Mouse (Mus musculus) kidney, postnatal 14 days (tissue): ENCODE data around the gene Traf1.

ENCODE experiments used
- DNase-seq: peaks from one replicate; pipeline ENCODE4 v3.0.0; 2022; ENCODE audit warnings: mixed read lengths

The Traf1 gene

DNA sequence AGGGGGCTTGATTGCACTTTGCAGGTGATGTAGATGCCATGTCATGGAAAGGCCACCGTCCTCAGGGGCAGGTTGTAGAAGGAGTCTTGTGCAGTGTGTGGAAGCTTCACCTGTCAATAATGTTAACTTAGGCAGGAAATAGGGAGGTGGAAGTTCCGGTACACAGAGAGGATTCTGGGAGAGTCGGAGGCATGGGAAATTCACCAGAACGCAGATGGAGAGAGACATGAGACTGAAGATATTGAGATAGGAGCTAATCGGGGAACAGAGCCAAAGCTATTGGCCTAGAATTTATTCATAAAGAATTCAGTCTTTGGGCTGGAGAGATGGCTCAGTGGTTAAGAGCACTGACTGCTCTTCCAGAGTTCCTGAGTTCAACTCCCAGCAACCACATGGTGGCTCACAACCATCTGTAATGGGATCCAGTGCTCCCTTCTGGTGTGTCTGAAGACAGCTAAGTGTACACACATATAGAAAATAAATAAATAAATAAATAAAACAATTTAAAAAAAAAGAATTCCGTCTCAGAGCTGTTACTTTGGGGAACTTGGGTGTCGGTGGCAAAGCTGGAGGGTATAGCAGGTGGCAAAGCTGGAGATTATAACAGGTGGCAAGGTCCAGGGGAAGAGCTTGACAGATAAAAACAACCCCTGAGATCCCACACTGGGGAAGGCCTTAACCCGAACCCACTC lies 4.8 kb upstream of the Traf1 start:
- DNase-seq = no peak

DNA sequence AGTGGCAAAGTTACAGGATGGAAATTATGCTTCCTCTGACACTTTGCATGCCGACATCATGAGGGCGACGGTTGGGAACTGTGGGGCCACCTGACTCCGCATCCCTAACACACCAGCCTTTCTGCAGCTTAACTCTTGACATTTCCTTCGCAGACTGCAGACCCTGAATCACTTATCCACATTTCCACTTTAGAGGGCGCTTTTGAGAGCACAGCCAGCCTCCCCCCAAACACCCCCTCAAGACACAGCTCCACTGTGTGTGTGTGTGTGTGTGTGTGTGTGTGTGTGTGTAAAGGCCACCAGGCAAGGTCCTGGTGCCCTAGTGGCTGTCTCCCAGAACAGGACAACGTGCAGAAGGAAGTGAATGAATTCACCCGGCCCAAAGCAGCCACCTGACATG lies 4.2 kb upstream of the Traf1 start:
- DNase-seq = no peak

DNA sequence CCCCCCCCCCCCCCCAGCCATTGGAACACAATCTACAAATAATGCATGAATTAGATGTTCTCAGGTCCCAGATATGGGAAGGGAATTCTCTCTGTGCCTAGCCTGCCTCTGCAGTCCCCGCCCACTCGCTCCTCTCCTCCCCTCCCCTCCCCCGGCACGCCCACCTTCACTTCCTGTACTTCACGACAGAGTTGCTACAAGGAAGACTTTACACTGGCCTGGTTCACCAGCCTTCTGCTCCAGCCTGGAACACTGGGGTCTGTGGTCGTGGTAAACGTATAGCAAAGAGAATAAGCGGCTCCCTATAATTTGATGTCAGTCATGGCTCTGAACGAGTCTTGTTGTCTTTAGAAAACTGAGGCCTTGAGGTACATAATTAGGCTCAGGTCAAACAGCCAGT lies 3.7 kb upstream of the Traf1 start:
- peak; percentile 43 for DNase-seq

DNA sequence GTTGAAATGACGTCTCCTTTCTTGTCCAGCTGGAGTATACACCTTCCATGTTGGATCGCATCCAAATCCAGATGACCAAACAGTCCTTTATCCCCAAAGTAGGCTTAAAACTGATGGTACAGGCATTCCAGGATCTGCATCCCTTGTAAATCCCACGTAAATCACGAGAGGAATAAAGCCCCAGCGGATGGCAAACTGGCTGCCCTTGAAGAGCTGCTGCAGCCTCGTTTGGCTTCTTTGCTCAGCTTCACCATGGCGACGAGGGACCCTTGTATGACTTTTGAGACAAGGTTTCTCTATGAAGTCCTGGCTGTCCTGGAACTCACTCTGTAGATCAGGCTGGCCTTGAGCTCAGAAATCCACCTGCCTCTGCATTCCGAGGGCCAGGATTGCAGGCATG lies 3.1 kb upstream of the Traf1 start:
- no peak for DNase-seq

DNA sequence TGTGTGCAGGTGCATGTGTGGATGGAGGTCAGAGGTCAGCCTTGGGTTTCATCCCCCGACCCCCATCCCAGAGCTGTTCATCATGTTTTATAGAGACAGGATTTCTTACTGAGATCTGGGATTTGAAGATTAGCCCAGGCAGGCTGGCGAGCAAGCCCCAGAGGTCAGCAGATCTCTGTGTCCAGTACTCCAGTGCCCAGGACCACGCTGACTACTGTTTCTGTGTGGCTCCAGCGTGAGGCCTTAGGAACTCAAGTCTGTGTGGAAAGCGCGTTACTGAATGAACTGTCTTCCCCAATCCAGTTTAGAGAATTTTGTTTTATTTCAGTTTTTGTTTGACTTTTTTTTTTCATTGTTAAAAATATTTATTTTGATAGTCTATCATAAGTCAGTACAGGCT lies 2.7 kb upstream of the Traf1 start:
- no peak for DNase-seq

DNA sequence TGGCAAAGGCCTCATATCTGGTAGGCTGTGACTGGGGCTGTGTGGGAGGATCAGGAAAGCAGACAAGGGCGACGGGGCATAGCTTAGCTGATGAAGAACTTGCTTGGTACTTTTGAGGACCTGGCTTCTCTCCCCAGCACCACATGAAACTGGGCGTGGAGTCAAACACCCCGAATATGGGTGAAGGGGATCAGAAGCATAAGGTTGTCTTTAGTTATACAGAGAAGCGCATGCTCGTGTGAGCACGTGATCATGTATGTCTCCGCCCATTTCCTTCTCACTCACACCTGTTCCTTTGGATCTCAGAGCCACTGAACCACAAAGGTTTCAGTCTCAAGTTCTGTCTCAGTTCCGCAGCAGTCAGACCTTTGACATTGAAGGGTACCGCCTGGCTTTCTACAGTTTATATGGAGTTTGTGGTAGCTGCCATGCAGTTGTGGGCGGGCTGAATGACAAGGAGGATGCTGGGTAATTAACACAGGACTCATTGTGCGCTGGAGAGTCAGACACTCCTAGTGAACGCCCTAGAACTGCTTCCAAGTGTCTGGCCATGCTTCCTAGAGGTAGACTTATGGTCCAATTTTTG lies 1.9 kb upstream of the Traf1 start:
- DNase-seq = peak; percentile 27

DNA sequence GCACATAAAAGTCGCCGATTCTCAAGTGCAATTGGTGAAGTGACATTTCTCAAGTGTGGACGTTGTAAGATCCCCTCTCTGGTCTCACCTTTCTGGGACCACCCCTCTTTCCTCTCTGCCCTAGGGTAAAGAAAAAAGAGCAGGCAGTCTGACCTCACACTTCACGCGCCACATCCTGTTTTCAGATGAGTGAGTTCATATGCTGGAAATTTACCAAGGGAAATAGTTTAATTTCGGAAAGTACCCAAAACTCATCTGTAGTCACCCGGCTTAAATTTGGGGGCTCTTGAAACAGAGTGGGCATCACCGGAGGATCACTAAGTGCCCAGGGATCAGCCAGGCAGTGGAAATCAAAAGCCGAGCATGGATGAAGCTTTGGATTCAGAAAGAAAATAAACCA lies 1.3 kb upstream of the Traf1 start:
- peak; percentile 28 for DNase-seq

DNA sequence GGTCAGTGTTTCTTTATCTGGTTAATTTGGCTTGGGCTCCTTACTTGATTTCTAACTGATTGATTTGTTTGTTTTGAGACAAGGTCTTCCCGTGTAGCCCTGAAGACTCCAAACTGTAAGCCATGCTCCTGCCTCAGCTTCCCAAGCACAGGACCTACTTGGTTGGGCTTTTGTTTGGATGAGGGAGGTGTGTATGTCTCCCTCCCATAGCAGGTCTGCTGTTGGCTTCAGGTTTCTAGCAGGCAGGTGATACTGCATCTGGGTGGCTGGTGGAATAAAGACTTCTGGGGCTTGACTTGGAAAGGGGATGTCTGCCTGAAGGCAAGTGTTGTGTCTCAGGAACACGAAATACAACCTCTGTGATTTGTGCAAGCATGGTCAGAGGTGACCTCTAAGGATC lies 639 bp upstream of the Traf1 start:
- no peak for DNase-seq

DNA sequence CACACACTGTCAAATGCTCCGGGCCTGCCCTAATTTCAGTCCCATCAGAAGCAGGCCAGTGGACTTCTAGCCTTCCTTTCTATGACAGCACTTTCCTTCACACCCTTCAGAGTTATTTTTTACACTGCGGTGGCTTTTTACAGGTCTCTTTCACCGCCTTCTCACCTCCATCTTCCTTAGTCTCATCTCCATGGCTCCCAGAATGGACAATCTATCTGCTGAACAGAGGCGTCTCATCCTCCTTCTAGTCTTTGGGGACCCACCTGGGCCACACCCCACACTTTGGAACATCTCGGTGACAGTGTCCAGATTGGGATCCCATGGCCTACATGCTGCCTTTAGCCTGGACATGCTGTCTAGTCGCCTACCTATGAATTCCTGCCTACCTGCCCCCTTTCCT lies 606 bp downstream of the Traf1 start:
- DNase-seq = no peak

DNA sequence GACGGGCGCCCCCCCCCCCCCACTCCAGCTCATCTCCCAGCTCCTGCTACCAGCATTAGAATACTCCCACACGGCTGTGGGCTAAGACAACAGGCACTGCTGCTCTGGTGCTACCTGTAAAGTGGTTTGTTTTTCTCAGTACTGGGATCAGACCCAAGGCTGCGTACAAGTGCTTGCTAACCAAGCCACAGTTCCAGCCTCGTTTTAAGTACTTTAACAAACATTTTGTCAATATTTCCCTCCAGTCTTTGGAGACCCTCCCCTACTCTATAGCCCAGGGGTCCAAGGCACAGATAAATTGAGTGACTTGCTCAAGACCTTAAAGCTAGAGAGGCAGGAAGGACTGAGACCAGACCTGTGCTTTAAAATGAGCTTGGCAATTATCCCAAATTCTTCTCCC lies 1.1 kb downstream of the Traf1 start:
- no peak for DNase-seq

DNA sequence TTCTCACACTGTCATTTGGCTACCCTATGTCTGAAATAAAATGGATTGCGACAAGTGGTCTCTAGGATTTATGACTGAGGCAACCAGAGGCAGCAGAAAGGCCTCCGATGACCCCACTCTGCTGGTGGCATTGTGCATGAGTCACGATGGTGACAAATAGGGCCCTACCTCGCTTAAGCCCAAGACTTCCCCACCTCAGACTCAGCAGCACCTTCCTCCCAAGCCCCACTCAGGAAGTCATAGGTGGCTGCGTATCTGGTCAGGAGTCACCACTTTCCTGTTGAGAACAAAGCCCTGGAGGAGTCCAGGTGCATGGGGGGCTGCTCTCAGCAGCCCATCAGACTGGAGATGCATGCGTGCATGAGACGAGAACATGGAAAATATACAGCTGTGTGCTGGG lies 3.0 kb downstream of the Traf1 start:
- no peak for DNase-seq

DNA sequence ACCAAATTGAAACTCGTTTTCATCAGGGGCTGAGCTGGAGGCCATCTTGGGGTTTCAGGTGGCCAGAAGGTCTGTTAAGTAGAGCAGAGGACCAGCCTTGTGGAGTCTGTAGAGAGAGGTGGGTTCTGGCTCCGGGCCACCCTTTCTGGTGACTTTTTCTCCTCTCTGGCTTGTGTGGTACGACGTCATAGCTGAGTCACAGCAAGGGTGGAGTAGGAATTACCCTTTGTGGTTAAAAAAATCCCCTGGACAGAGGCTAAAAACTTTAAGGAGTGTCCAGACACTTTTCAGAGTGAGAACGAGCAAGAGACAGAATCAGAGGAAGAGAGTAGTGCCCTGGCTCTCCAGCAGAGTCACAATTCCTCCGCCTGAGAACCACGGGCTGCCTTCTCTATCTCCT lies 3.5 kb downstream of the Traf1 start:
- DNase-seq = no peak

DNA sequence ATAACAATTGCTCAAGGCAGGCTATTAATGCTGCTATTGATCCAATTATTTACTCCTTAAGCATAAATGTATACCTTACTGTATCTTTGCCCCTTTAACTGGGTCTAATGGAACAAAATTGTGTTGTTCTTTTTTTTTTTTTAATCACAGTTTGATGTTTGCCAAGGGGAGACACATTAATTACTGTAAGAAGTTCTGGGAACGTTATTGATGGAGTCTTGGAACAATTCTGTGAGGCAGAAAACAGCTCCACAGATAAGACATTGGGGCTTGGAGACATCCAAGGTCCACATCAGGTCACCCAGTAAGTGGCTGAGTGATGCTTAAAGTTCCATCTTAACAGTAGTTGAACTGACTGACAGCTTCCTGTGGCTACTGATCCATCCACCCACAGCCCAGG lies 4.2 kb downstream of the Traf1 start:
- no peak for DNase-seq

DNA sequence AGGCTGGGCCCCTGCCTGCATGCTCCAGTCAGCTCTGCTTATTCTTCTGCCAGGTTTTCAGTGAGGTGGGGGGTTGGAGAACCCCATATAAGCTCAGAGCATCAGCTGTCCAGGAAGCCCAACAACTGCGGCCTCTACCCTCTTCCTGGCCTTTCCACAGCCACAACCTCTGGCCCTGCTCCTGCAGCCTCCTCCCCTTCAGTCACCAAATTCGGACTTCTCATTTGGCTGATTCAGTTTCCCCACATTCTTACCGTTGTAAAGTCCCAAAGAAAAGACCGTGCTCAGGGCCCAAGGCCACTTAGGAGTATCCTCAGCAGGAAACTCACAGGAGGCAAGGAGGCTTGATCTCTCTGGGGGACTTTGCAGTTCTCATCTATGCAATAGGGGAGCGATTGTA lies 4.6 kb downstream of the Traf1 start:
- no peak for DNase-seq

DNA sequence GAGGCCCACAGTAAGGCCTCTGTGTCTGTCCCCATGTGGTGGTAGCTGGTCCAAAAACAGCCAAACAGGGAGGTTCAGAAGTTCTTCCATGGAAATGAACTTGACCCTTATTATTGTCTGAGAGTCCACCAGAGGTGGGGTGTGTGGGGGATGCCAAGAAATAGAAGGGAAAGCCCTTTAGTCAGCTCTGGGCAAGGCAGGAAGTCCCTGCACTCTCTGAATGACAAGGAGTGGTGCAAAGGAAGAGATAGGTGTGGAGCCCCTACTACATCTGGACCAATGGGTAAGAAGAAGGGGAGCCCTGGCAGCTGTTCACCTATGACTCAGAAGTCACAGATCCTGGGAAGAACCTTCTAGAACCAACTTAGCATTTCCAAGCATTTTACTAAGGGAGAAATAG lies 7.2 kb downstream of the Traf1 start:
- DNase-seq = no peak

DNA sequence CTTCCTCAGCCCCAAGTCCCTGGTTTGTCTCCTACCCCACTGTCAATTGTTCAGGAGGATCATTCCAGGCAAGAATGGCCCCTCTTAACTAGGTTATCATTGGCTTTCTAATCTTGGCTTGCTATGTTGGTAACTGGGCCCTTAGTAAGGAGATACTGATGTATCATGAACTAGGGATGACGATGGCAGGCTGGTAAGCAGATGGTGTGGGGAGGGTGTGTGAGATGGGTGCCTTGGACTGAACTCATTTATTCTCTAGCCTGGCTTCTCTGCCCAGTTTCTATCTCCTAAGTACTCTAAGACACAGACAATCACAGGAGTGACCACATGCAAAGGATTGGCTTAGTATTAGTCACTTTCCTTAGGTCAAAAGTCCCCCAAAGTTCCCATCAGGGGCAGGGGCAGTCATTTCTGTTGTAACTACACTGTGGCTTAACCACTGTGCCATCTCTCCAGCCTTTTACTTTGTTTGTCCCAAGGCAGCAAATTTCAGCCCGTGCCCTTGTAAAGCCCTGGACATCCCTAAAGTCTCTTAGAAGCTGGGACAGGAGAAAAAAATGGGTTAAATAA lies 7.9 kb downstream of the Traf1 start:
- DNase-seq = no peak

DNA sequence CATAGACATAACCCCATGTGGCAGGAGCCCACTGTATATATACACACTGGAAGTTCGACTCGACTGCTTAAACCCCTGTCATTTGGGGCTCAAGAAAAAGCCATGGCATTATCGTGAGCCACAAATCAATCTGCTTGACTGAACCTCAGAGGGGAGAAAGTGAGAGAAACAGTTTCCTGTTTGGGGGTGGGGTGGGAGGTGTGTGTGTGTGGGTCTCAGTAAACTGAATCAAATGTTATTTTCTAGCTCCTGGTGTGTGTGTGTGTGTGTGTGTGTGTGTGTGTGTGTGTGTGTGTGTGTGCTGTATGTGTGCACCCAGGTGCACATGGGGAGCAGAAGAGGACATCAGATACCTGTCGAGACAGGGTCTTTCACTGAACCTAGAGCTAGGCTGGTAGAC lies 8.6 kb downstream of the Traf1 start:
- no peak for DNase-seq

DNA sequence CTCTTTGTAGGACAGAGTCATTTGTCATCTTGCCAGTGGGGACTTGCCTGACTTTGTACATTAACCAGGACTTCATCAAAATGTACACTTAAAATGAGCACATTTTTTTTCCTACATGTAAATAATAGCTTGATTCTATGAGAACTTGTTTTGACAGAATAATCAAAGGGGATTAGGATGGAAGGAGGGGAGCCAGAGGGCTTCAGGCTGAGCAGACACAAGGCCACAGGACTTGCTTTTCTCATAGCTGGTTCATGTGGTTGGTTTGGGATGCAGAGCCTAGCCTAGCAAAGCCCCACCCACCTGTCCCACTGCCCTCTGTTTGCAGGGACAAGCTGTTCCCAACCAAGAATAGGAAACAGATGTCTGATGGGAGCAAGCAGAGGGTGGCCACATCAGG lies 10.1 kb downstream of the Traf1 start:
- no peak for DNase-seq

DNA sequence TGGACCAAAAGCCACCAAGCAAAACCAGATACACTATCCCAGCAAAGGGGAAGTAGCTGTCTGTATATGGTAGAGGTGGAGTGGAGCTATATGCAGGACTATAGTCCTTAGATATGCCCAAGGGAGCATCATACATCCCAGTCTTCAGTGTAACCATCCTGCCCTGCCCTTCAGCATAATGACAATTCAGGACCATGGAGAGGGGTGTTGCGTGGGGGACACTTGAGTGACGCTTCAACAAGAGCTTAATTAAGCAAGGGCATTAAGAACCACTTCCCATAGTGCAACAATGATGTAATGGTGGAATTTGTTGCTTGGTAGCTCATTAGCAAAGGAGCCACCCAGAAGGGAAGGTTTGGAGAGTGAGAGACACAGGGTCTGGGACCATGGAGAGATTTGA lies 12.9 kb downstream of the Traf1 start:
- no peak for DNase-seq

DNA sequence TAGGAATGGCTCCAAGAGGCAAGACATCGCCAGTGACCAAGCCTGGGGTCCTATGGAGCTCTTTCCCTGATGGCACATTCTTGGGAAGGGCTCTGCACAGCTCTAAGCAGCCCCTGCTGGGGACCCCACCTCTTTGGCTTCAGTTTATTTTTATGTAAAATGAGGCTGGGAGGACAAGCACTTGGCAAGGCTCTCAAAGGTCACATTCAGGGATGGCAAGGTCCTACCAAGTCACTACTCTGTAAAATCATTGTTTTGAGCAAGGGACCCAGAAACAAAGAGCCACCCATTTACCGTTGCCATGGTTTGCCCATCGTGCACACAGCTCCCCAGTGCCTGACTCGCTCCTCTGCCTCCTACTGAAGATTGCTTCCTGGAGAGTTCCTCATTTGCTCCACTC lies 15.5 kb downstream of the Traf1 start:
- DNase-seq = no peak

DNA sequence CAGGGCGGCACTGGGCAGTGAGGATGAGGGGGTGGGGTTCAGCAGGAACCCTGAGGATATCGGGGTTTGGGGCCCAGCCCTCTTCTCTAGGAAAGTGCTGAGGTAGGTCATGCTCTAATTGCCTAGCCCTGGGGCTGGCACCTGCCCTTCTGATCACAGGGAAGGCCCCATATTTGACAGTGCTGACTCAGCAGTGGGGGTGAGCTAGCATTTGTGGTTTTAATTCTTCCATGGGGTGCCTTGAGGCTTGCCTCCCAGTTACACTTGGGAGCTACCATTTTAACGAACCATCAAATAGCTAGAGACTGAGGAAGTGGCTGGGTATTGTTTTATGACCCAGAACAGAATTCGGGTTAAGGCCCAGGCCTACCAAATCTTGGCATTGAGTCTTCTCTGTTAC lies 16.0 kb downstream of the Traf1 start:
- DNase-seq = no peak

DNA sequence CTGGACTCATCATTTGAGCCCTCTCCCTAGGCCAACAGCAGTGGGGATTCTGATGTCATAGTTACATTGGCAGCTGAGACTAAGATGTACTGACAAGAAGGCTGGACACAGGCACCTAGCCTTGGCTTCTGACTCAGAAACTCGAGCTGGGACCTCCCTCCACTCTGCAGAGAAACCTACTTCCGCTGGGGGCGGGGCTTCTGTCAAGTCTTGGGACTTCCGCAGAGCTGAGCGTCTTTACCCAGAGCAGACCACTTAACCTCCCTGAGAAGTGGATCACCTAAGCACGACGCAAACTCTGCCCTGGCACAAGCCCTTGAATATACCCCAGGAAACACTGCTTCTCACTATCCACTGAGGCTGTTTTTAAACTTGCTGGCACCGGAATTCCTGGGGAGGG lies 16.8 kb downstream of the Traf1 start:
- DNase-seq = peak; percentile 53

DNA sequence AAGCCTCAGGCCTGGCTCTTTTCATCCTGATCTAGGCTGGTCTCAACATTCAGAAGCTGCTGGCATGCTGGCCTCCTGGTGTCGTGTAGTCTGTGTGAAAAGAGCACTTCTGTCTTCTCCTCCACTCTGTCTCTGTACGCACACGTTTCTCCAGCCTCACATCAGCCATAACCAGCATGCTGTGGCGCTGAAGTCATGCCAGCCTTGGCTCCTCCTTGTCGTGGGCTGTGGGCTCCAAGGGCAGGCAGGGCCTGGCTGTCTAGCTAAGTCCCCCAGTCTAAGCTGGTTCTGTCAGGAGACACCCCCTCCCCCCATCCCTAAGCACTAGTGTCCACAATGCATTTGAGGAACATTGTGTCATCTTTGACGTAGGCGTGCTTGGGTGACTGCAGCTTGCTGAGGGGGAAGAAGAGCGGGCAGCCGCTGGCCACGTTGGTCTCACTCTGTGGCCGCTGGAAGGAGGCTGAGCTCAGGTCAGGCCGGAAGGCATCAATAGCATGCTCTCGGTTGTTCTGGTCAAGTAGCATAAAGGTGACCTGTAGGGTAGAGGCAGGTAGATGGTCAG lies 17.9 kb downstream of the Traf1 start:
- DNase-seq = no peak

DNA sequence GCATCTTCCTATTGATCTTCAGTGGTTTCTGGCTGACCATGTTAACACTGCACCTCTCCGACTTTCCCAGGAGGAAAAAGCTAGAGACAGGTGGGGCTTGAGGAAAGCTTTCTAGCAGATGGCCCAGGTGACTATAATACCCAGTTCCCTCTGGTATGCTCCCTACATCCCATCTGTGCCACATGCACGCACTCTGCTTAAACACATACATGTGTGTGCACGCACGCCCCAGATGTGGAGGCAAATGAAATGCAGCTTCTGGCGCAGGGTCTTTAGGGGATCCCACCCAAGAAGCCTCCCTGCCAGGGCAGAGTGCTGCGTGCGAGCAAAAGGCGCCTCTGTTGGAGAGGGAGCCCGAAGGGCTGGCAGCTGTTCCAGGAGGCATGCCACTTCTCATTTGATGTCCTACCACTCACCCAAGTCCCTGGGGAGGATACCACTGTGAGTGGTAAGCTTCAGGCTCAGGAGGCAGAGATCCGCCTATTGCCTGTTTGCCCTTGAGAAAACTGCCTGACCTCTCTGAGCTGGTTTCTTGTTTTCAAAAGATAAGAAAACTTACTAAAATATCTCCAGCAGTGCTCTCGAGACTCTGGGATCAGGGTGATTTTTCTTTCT lies 20.4 kb downstream of the Traf1 start:
- DNase-seq = no peak
